Mouse (Mus musculus) ES-E14 (cell line): Measurements from ENCODE around the gene Vps13d. TPM values are rescaled to one million over a fixed set of nuclear protein-coding genes. Genes with fewer than 3 reads are reported as not detected.

ENCODE experiments used
- DNase-seq: peaks from one replicate; pipeline ENCODE4 v3.0.0-alpha.2; 2013; ENCODE audit warnings: low read depth, low spot score
- H3K27ac ChIP-seq: 2 replicates; pipeline ENCODE4 v1.5.1; 2012; ENCODE audit warnings: low read depth, mild to moderate bottlenecking, low read length, moderate library complexity, mixed read lengths; ENCODE audit not compliant: poor library complexity, insufficient read depth, severe bottlenecking
- H3K36me3 ChIP-seq: 2 replicates; pipeline ENCODE4 v1.6.1; 2012; ENCODE audit warnings: mild to moderate bottlenecking, low read length, moderate library complexity, mixed read lengths; ENCODE audit not compliant: control insufficient read depth, poor library complexity, insufficient read depth, severe bottlenecking
- H3K4me1 ChIP-seq, 2 experiments: fragments of 150-350 bp in 1 of 2; sonication (generic) in 1 of 2; 2 replicates each; pipeline ENCODE4 v1.6.1; 2012; ENCODE audit warnings: low read length in 2 of 2, mild to moderate bottlenecking in 1 of 2, mixed read lengths in 1 of 2; ENCODE audit not compliant: control insufficient read depth in 2 of 2, insufficient read depth in 2 of 2, poor library complexity in 1 of 2
- H3K4me3 ChIP-seq, 2 experiments: fragments of 150-350 bp in 1 of 2; sonication (generic) in 1 of 2; 2 replicates each; pipeline ENCODE4 v1.5.1; 2012; ENCODE audit warnings: low read length in 2 of 2, low read depth in 1 of 2, mild to moderate bottlenecking in 1 of 2, mixed read lengths in 1 of 2; ENCODE audit not compliant: insufficient read depth in 1 of 2, poor library complexity in 1 of 2, severe bottlenecking in 1 of 2
- H3K9ac ChIP-seq: 2 replicates; pipeline ENCODE4 v1.6.1; 2012; ENCODE audit warnings: low read depth, mild to moderate bottlenecking, low read length, mixed read lengths; ENCODE audit not compliant: poor library complexity, insufficient read depth, severe bottlenecking
- H3K9me3 ChIP-seq: fragments of 150-350 bp; sonication (generic); 2 replicates; pipeline ENCODE4 v1.6.1; 2012; ENCODE audit warnings: low read depth, mild to moderate bottlenecking, low read length; ENCODE audit not compliant: control insufficient read depth, insufficient read depth
- CHD2 ChIP-seq: IDR thresholded peaks from 2 replicates; pipeline ENCODE4 v1.6.1; 2014; ENCODE audit warnings: mild to moderate bottlenecking, low read depth, low read length, inconsistent platforms
- HCFC1 ChIP-seq: IDR thresholded peaks from 2 replicates; pipeline ENCODE4 v1.6.1; 2012; ENCODE audit warnings: low read length, inconsistent platforms, borderline replicate concordance; ENCODE audit not compliant: insufficient read depth
- MAFK ChIP-seq: IDR thresholded peaks from 2 replicates; pipeline ENCODE4 v1.6.1; 2014; ENCODE audit warnings: mild to moderate bottlenecking, low read depth, low read length, inconsistent platforms; ENCODE audit not compliant: insufficient read depth
- ZC3H11A ChIP-seq: IDR thresholded peaks from 2 replicates; pipeline ENCODE4 v1.6.1; 2012; ENCODE audit warnings: low read depth, mild to moderate bottlenecking, inconsistent platforms, low read length, borderline replicate concordance
- ZNF384 ChIP-seq: IDR thresholded peaks from 2 replicates; pipeline ENCODE4 v1.6.1; 2012; ENCODE audit warnings: low read depth, low read length, inconsistent platforms
- in situ Hi-C, 2 experiments: fragments of 600-800 bp; cut with MboI; formaldehyde crosslinking; loops; one replicate each; pipeline ENCODE4 v1.15.1; 2025; ENCODE audit warnings: low sequenced_read_pairs in 2 of 2, inconsistent platforms in 1 of 2; ENCODE audit not compliant: unreplicated experiment in 2 of 2
- total RNA-seq: library from RNA; depleted of rRNA; stranded (reverse); fragments of 300-350 nt; gene quantifications from 2 replicates; pipeline ENCODE4 v1.2.3, GENCODE M21; 2012

The Vps13d gene
- total RNA-seq, 1 experiment, result 15.3 TPM

- Histone ChIP-seq H3K9me3 (no peaks in the 10 kb centered on the region), H3K4me1 (no peaks in the 10 kb centered on the region), H3K36me3 (no peaks in the 10 kb centered on the region), H3K9ac (no peak overlapping the region), H3K27ac (no peak overlapping the region), H3K4me3 (no peak overlapping the region)
- TF ChIP-seq ZC3H11A, result no peak
- TF ChIP-seq ZNF384, result no peak
- no peak for TF ChIP-seq CHD2
- TF ChIP-seq HCFC1, result no peak
- TF ChIP-seq MAFK, result no peak
- no peak for DNase-seq
- in situ Hi-C loops, result no loop called here
Observed at GRCm38 (mm10) chr4:145236027-145236426, 41.2 kb upstream of the Vps13d start.

GRCm38 (mm10) chr4:145233487-145234228 lies 38.9 kb upstream of the Vps13d start:
- H3K9ac ChIP-seq, result no peak overlapping the region
- H3K36me3 ChIP-seq, result no peaks in the 10 kb centered on the region
- H3K4me1 ChIP-seq, result no peaks in the 10 kb centered on the region
- no peaks in the 10 kb centered on the region for H3K9me3 ChIP-seq
- DNase-seq, result no peak
- TF ChIP-seq ZNF384 (no peak), ZC3H11A (no peak), MAFK (no peak), HCFC1 (no peak), CHD2 (no peak)
- H3K4me3 ChIP-seq, result no peak overlapping the region
- in situ Hi-C loops, result no loop called here
- no peak overlapping the region for H3K27ac ChIP-seq

- H3K9me3 ChIP-seq, result no peaks in the 10 kb centered on the region
- no peak overlapping the region for H3K9ac ChIP-seq
- H3K4me1 ChIP-seq, result no peaks in the 10 kb centered on the region
- H3K4me3 ChIP-seq, result no peak overlapping the region
- H3K27ac ChIP-seq, result no peak overlapping the region
- TF ChIP-seq CHD2, result no peak
- no peak for TF ChIP-seq MAFK
- TF ChIP-seq ZC3H11A, result no peak
- TF ChIP-seq HCFC1, result no peak
- no peak for TF ChIP-seq ZNF384
- no peaks in the 10 kb centered on the region for H3K36me3 ChIP-seq
- no peak for DNase-seq
- in situ Hi-C loops, result no loop called here
Observed at GRCm38 (mm10) chr4:145231732-145232131, 36.9 kb upstream of the Vps13d start.

- no peak for DNase-seq
- Histone ChIP-seq H3K36me3 (no peaks in the 10 kb centered on the region), H3K4me1 (no peaks in the 10 kb centered on the region), H3K9me3 (no peaks in the 10 kb centered on the region), H3K9ac (no peak overlapping the region), H3K27ac (no peak overlapping the region), H3K4me3 (no peak overlapping the region)
- TF ChIP-seq MAFK, result no peak
- no peak for TF ChIP-seq CHD2
- TF ChIP-seq HCFC1, result no peak
- TF ChIP-seq ZNF384, result no peak
- no peak for TF ChIP-seq ZC3H11A
- in situ Hi-C loops, result no loop called here
Observed at GRCm38 (mm10) chr4:145230647-145231046, 35.8 kb upstream of the Vps13d start.
